Mouse (Mus musculus) kidney, embryonic 16.5 days (tissue): Measurements from ENCODE around the gene Galk1. TPM values are rescaled to one million over a fixed set of nuclear protein-coding genes. Genes with fewer than 3 reads are reported as not detected.
A peak's percentile ranks its signal among the peaks of the same experiment; 100 is the strongest.

Experiments
- ATAC-seq: fragments of 200-750 bp; cut with Nextera tagmentation; 2 replicates; pipeline ENCODE4 v1.8.0; 2017; ENCODE audit warnings: moderate TSS enrichment; ENCODE audit not compliant: low FRiP score, low TSS enrichment
- H3K27ac ChIP-seq: fragments of 300-500 bp; sonication (generic); 2 replicates; pipeline ENCODE4 v1.5.1; 2014; ENCODE audit warnings: low read length
- H3K27me3 ChIP-seq: fragments of 300-500 bp; sonication (generic); 2 replicates; pipeline ENCODE4 v1.6.1; 2014; ENCODE audit warnings: low read length, control low read depth, mixed read lengths; ENCODE audit not compliant: insufficient read depth
- H3K36me3 ChIP-seq: fragments of 300-500 bp; sonication (generic); 2 replicates; pipeline ENCODE4 v1.6.1; 2014; ENCODE audit warnings: low read length, control low read depth, mixed read lengths; ENCODE audit not compliant: insufficient read depth
- H3K4me1 ChIP-seq: fragments of 300-500 bp; sonication (generic); 2 replicates; pipeline ENCODE4 v1.6.1; 2014; ENCODE audit warnings: low read length, control low read depth, mixed read lengths; ENCODE audit not compliant: insufficient read depth
- H3K4me2 ChIP-seq: fragments of 300-500 bp; sonication (generic); replicated peaks from 2 replicates; pipeline ENCODE4 v1.6.1; 2014; ENCODE audit warnings: low read depth, low read length
- H3K4me3 ChIP-seq: fragments of 300-500 bp; sonication (generic); 2 replicates; pipeline ENCODE4 v1.5.1; 2014; ENCODE audit warnings: mild to moderate bottlenecking, low read length
- H3K9ac ChIP-seq: fragments of 300-500 bp; sonication (generic); replicated peaks from 2 replicates; pipeline ENCODE4 v1.6.1; 2014; ENCODE audit warnings: low read length
- H3K9me3 ChIP-seq: fragments of 300-500 bp; sonication (generic); 2 replicates; pipeline ENCODE4 v1.6.1; 2016; ENCODE audit warnings: low read length, control low read depth
- WGBS: fragments of 180-500 bp; shearing (Covaris S2); extraction: QIAGEN DNeasy Blood & Tissue Kit; methylation state at CpG from one replicate; pipeline ENCODE4 v1.1.7; 2014; 5-methylcytosine and 5-hydroxymethylcytosine counted together
- polyA plus RNA-seq: library from polyadenylated mRNA; unstranded; fragments of >200 nt; fragmentation: Nextera tagmentation; extraction: Ambion mirVana; gene quantifications from 2 replicates; pipeline ENCODE4 v1.2.1, GENCODE M21; 2015

Gene Galk1
- polyA plus RNA-seq, 1 experiment from 2014 or later = 240 TPM

- Histone ChIP-seq H3K27ac (no peak overlapping the region), H3K4me1 (no peaks in the 10 kb centered on the region), H3K36me3 (peaks cover 83% of the 10 kb centered on the region), H3K4me3 (no peak overlapping the region), H3K9ac (no peak overlapping the region), H3K4me2 (no peak overlapping the region), H3K9me3 (no peaks in the 10 kb centered on the region; the same call in 1 of the 2 replicates), H3K27me3 (no peaks in the 10 kb centered on the region)
- no peak for ATAC-seq
- 81% methylated on average over 4 of the region's 4 CpGs for WGBS
These were observed 37.7 kb upstream of the Galk1 start for GRCm38 (mm10) chr11:116050196-116050595.

- Histone ChIP-seq H3K27me3 (no peaks in the 10 kb centered on the region), H3K4me1 (no peaks in the 10 kb centered on the region), H3K27ac (no peak overlapping the region), H3K9me3 (no peaks in the 10 kb centered on the region; the same call in 1 of the 2 replicates), H3K36me3 (peaks cover 77% of the 10 kb centered on the region), H3K4me2 (no peak overlapping the region), H3K4me3 (no peak overlapping the region), H3K9ac (no peak overlapping the region)
- no peak for ATAC-seq
- WGBS = 77% methylated on average over 2 of the region's 2 CpGs
These were observed 37.1 kb upstream of the Galk1 start for GRCm38 (mm10) chr11:116049610-116050009.

GRCm38 (mm10) chr11:116045173-116045572, 32.7 kb upstream of the Galk1 start:
- Histone ChIP-seq H3K36me3 (peaks cover 52% of the 10 kb centered on the region), H3K9me3 (no peaks in the 10 kb centered on the region; the same call in 1 of the 2 replicates), H3K4me3 (no peak overlapping the region), H3K4me1 (no peaks in the 10 kb centered on the region), H3K4me2 (no peak overlapping the region), H3K27ac (no peak overlapping the region), H3K9ac (no peak overlapping the region), H3K27me3 (no peaks in the 10 kb centered on the region)
- WGBS = 93% methylated on average over 6 of the region's 6 CpGs
- no peak for ATAC-seq

- no peaks in the 10 kb centered on the region for H3K9me3 ChIP-seq
- no peaks in the 10 kb centered on the region for H3K27me3 ChIP-seq
- no peak overlapping the region for H3K4me2 ChIP-seq
- peaks cover 41% of the 10 kb centered on the region for H3K36me3 ChIP-seq
- H3K27ac ChIP-seq = no peak overlapping the region
- ATAC-seq = no peak
- H3K4me1 ChIP-seq = no peaks in the 10 kb centered on the region
- no peak overlapping the region for H3K9ac ChIP-seq
- WGBS = 100% methylated on average over 1 of the region's 1 CpGs
- H3K4me3 ChIP-seq = no peak overlapping the region
These were observed 30.8 kb upstream of the Galk1 start for GRCm38 (mm10) chr11:116043286-116043685.

GRCm38 (mm10) chr11:116042372-116043138, 30.0 kb upstream of the Galk1 start:
- peaks cover 35% of the 10 kb centered on the region for H3K36me3 ChIP-seq

GRCm38 (mm10) chr11:116041833-116042232, 29.3 kb upstream of the Galk1 start:
- no peak for ATAC-seq
- 97% methylated on average over 2 of the region's 2 CpGs for WGBS
- H3K27me3 ChIP-seq = no peaks in the 10 kb centered on the region
- H3K4me2 ChIP-seq = no peak overlapping the region
- H3K4me1 ChIP-seq = no peaks in the 10 kb centered on the region
- peaks cover 28% of the 10 kb centered on the region for H3K36me3 ChIP-seq
- no peak overlapping the region for H3K9ac ChIP-seq
- no peak overlapping the region for H3K4me3 ChIP-seq
- no peak overlapping the region for H3K27ac ChIP-seq
- H3K9me3 ChIP-seq = no peaks in the 10 kb centered on the region

More at GRCm38 (mm10) chr11:116042372-116043138, 30.0 kb upstream of the Galk1 start:
- H3K4me3 ChIP-seq = no peak overlapping the region
- ATAC-seq = no peak; the same call in 1 of the 2 replicates
- H3K27ac ChIP-seq = peak overlapping the region; percentile 31; the same call in 1 of the 2 replicates
- no peaks in the 10 kb centered on the region for H3K4me1 ChIP-seq
- no peaks in the 10 kb centered on the region for H3K9me3 ChIP-seq
- no peak overlapping the region for H3K4me2 ChIP-seq
- 29% methylated on average over 5 of the region's 5 CpGs for WGBS
- H3K27me3 ChIP-seq = no peaks in the 10 kb centered on the region
- H3K9ac ChIP-seq = no peak overlapping the region

GRCm38 (mm10) chr11:116040593-116040992, 28.1 kb upstream of the Galk1 start:
- no peak overlapping the region for H3K4me2 ChIP-seq
- no peak overlapping the region for H3K9ac ChIP-seq
- H3K27me3 ChIP-seq = no peaks in the 10 kb centered on the region
- H3K4me1 ChIP-seq = no peaks in the 10 kb centered on the region
- peaks cover 22% of the 10 kb centered on the region for H3K36me3 ChIP-seq
- no peak overlapping the region for H3K4me3 ChIP-seq
- ATAC-seq = no peak
- H3K27ac ChIP-seq = no peak overlapping the region
- no peaks in the 10 kb centered on the region for H3K9me3 ChIP-seq
- WGBS = 81% methylated on average over 6 of the region's 6 CpGs

GRCm38 (mm10) chr11:116037826-116038225, 25.3 kb upstream of the Galk1 start:
- H3K9me3 ChIP-seq = no peaks in the 10 kb centered on the region
- no peak overlapping the region for H3K27ac ChIP-seq
- no peaks in the 10 kb centered on the region for H3K27me3 ChIP-seq
- no peak for ATAC-seq
- H3K36me3 ChIP-seq = peaks cover 26% of the 10 kb centered on the region
- 90% methylated on average over 9 of the region's 9 CpGs for WGBS
- H3K4me3 ChIP-seq = no peak overlapping the region
- H3K9ac ChIP-seq = no peak overlapping the region
- H3K4me1 ChIP-seq = peaks cover 2% of the 10 kb centered on the region; the same call in 1 of the 2 replicates
- no peak overlapping the region for H3K4me2 ChIP-seq

- peaks cover 26% of the 10 kb centered on the region for H3K36me3 ChIP-seq
- WGBS = 61% methylated on average over 3 of the region's 3 CpGs
- H3K27me3 ChIP-seq = no peaks in the 10 kb centered on the region
- H3K4me1 ChIP-seq = peaks cover 11% of the 10 kb centered on the region
- no peak overlapping the region for H3K9ac ChIP-seq
- H3K4me3 ChIP-seq = no peak overlapping the region
- no peak for ATAC-seq
- H3K27ac ChIP-seq = no peak overlapping the region
- H3K9me3 ChIP-seq = no peaks in the 10 kb centered on the region
- H3K4me2 ChIP-seq = no peak overlapping the region
These were observed 24.2 kb upstream of the Galk1 start for GRCm38 (mm10) chr11:116036671-116037070.

- no peak overlapping the region for H3K27ac ChIP-seq
- peaks cover 12% of the 10 kb centered on the region; the same call in 1 of the 2 replicates for H3K36me3 ChIP-seq
- no peak overlapping the region for H3K4me3 ChIP-seq
- H3K9ac ChIP-seq = no peak overlapping the region
- no peak overlapping the region for H3K4me2 ChIP-seq
- no peaks in the 10 kb centered on the region for H3K27me3 ChIP-seq
- H3K9me3 ChIP-seq = no peaks in the 10 kb centered on the region
- no peak for ATAC-seq
- H3K4me1 ChIP-seq = peaks cover 21% of the 10 kb centered on the region
- 93% methylated on average over 6 of the region's 6 CpGs for WGBS
These were observed 22.1 kb upstream of the Galk1 start for GRCm38 (mm10) chr11:116034584-116034983.
